Mouse (Mus musculus): Measurements from ENCODE around the gene Arcn1. TPM values are rescaled to one million over a fixed set of nuclear protein-coding genes. Genes with fewer than 3 reads are reported as not detected.
A peak's percentile ranks its signal among the peaks of the same experiment; 100 is the strongest.

Arcn1 gene
- polyA plus RNA-seq, 2 experiments = 33.5 to 84.1 TPM

GRCm38 (mm10) chr9:44724223-44724622 is 43.4 kb downstream of the Arcn1 start:
- WGBS (ENCODE audit: insufficient replicate concordance) = 66% methylated on average over 6 of the region's 6 CpGs
- Histone ChIP-seq H3K9ac (replicated peaks) (no peak overlapping the region), H3K36me3 (replicated peaks; ENCODE audit: control insufficient read depth, insufficient read depth, low read depth) (no peaks in the 10 kb centered on the region), H3K4me1 (replicated peaks; ENCODE audit: control insufficient read depth in 2 of 2, insufficient read depth in 2 of 2, low read length in 1 of 2) (peaks cover 3 to 15% of the 10 kb centered on the region in 2 experiments), H3K4me3 (ENCODE audit: insufficient read depth in 1 of 2, low read depth in 2 of 2, low read length in 2 of 2) (no peak overlapping the region), H3K27me3 (ENCODE audit: control insufficient read depth, insufficient read depth, low read length) (no peaks in the 10 kb centered on the region), H3K4me2 (ENCODE audit: low read depth) (no peak overlapping the region), H3K9me3 (ENCODE audit: control insufficient read depth, low read length) (no peaks in the 10 kb centered on the region), H3K27ac (no peak overlapping the region)
- DNase-seq (ENCODE audit: low read depth in 3 of 3, low spot score in 3 of 3) = no peak
- no peak for ATAC-seq (ENCODE audit: insufficient read depth)
- no peak for TF ChIP-seq EP300 (IDR thresholded peaks at IDR 0.05; ENCODE audit: low read depth)
- TF ChIP-seq CTCF (IDR thresholded peaks at IDR 0.05; ENCODE audit: low read depth) = no peak

DNA sequence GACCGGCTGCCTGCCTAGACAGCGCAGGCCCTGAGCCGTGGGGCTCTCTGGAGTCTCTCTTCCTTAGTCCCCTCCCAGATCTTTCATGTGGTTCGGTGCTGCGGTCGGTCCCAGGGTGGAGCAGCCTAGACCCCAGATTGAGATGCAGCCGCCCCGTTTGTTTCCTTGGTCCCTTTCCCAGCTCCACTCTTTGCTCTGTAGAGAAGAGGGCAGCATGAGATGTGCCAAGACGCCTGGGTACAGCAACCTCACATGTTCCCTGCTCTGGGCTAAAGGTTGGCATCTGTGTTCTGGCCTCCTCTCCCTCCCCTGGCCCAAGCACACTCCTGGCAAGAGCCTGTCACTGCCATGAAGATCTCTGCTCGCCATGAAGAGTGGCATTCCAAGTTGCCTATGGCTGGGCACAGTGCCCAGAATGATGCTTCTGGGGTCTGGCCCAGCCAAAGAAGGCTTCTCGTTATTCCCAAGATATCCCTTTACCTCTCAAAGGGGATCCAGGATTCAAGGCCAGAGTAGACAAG is 44.1 kb downstream of the Arcn1 start:
- 49% methylated on average over 11 of the region's 11 CpGs for WGBS (ENCODE audit: insufficient replicate concordance)
- peaks cover 3 to 18% of the 10 kb centered on the region in 2 experiments for H3K4me1 ChIP-seq (replicated peaks; ENCODE audit: control insufficient read depth in 2 of 2, insufficient read depth in 2 of 2, low read length in 1 of 2)
- no peak overlapping the region for H3K27ac ChIP-seq

DNA sequence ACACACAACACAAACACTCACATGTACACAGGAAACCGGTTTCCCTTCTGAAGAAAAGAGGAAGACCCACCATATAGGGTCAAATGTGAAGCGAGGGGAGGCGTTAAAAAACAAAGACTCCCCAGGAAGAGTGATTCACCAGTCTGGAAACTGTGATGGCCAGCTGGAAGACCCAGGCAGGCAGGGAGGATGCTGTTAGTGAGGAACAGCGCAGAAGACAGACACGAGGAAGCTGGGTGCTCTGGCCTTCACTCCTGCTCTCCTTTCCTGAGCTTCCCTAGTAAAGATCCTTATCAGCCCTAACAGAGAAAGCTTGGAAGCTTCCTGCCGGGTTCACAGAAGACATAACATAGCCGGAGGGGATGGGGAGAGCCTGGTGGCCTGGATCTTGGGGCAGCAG is 44.6 kb downstream of the Arcn1 start:
- DNase-seq (ENCODE audit: low read depth in 3 of 3, low spot score in 3 of 3) = no peak
- TF ChIP-seq CTCF (IDR thresholded peaks at IDR 0.05; ENCODE audit: low read depth) (no peak), EP300 (IDR thresholded peaks at IDR 0.05; ENCODE audit: low read depth) (no peak)
- ATAC-seq (ENCODE audit: insufficient read depth) = no peak
- Histone ChIP-seq H3K4me1 (replicated peaks; ENCODE audit: control insufficient read depth in 2 of 2, insufficient read depth in 2 of 2, low read length in 1 of 2) (peaks cover 3 to 18% of the 10 kb centered on the region in 2 experiments), H3K27ac (no peak overlapping the region), H3K9ac (replicated peaks) (no peak overlapping the region), H3K36me3 (replicated peaks; ENCODE audit: control insufficient read depth, insufficient read depth, low read depth) (no peaks in the 10 kb centered on the region), H3K27me3 (ENCODE audit: control insufficient read depth, insufficient read depth, low read length) (no peaks in the 10 kb centered on the region), H3K9me3 (ENCODE audit: control insufficient read depth, low read length) (no peaks in the 10 kb centered on the region), H3K4me3 (ENCODE audit: insufficient read depth in 1 of 2, low read depth in 2 of 2, low read length in 2 of 2) (no peak overlapping the region), H3K4me2 (ENCODE audit: low read depth) (no peak overlapping the region)
- 19% methylated on average over 7 of the region's 7 CpGs for WGBS (ENCODE audit: insufficient replicate concordance)

More for the DNA sequence above, 44.1 kb downstream of the Arcn1 start:
- Histone ChIP-seq H3K9ac (replicated peaks) (no peak overlapping the region), H3K27me3 (ENCODE audit: control insufficient read depth, insufficient read depth, low read length) (no peaks in the 10 kb centered on the region), H3K4me3 (ENCODE audit: insufficient read depth in 1 of 2, low read depth in 2 of 2, low read length in 2 of 2) (no peak overlapping the region), H3K4me2 (ENCODE audit: low read depth) (no peak overlapping the region), H3K9me3 (ENCODE audit: control insufficient read depth, low read length) (no peaks in the 10 kb centered on the region), H3K36me3 (replicated peaks; ENCODE audit: control insufficient read depth, insufficient read depth, low read depth) (no peaks in the 10 kb centered on the region)
- DNase-seq (ENCODE audit: low read depth in 3 of 3, low spot score in 3 of 3) (no peak), ATAC-seq (ENCODE audit: insufficient read depth) (no peak)
- no peak for TF ChIP-seq EP300 (IDR thresholded peaks at IDR 0.05; ENCODE audit: low read depth)
- TF ChIP-seq CTCF (IDR thresholded peaks at IDR 0.05; ENCODE audit: low read depth) = no peak

DNA sequence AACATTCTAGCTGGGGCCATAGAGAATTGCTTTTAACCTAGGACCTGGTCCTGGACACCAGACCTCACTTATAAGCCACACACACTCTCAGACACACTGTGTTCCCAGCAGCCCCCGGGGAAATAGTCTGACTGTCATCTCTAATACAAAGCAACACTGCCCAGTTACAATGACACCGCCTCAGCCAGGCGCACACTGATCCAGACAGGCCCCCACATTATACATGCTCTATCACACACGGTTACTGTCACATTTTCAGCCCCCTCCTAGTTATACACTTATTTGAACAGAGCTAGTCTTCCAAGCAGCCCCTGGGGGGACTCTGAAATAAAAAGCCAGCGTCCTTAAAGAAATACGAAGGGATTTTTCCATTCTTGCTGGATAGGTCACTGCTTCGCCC is 45.1 kb downstream of the Arcn1 start:
- no peak overlapping the region for H3K27ac ChIP-seq
- ATAC-seq (ENCODE audit: insufficient read depth) (no peak), DNase-seq (ENCODE audit: low read depth in 3 of 3, low spot score in 3 of 3) (no peak)
- peaks cover 3 to 18% of the 10 kb centered on the region in 2 experiments for H3K4me1 ChIP-seq (replicated peaks; ENCODE audit: control insufficient read depth in 2 of 2, insufficient read depth in 2 of 2, low read length in 1 of 2)
- H3K4me3 ChIP-seq (ENCODE audit: insufficient read depth in 1 of 2, low read depth in 2 of 2, low read length in 2 of 2) = no peak overlapping the region
- H3K9me3 ChIP-seq (ENCODE audit: control insufficient read depth, low read length) = no peaks in the 10 kb centered on the region
- 55% methylated on average over 7 of the region's 7 CpGs for WGBS (ENCODE audit: insufficient replicate concordance)
- no peaks in the 10 kb centered on the region for H3K27me3 ChIP-seq (ENCODE audit: control insufficient read depth, insufficient read depth, low read length)
- H3K4me2 ChIP-seq (ENCODE audit: low read depth) = no peak overlapping the region
- H3K36me3 ChIP-seq (replicated peaks; ENCODE audit: control insufficient read depth, insufficient read depth, low read depth) = no peaks in the 10 kb centered on the region
- TF ChIP-seq EP300 (IDR thresholded peaks at IDR 0.05; ENCODE audit: low read depth) (no peak), CTCF (IDR thresholded peaks at IDR 0.05; ENCODE audit: low read depth) (no peak)
- no peak overlapping the region for H3K9ac ChIP-seq (replicated peaks)

- H3K4me2 ChIP-seq (ENCODE audit: low read depth) = peak overlapping the region; percentile 62; the same call in 1 of the 2 replicates
- no peak for DNase-seq (ENCODE audit: low read depth in 3 of 3, low spot score in 3 of 3)
These were observed 45.8 kb downstream of the Arcn1 start for GRCm38 (mm10) chr9:44721877-44722186.

More at GRCm38 (mm10) chr9:44721877-44722186, 45.8 kb downstream of the Arcn1 start:
- no peak for TF ChIP-seq EP300 (IDR thresholded peaks at IDR 0.05; ENCODE audit: low read depth)
- H3K4me1 ChIP-seq (replicated peaks; ENCODE audit: control insufficient read depth in 2 of 2, insufficient read depth in 2 of 2, low read length in 1 of 2) = peaks cover 3 to 22% of the 10 kb centered on the region in 2 experiments
- no peaks in the 10 kb centered on the region for H3K27me3 ChIP-seq (ENCODE audit: control insufficient read depth, insufficient read depth, low read length)
- no peak overlapping the region for H3K27ac ChIP-seq
- H3K9me3 ChIP-seq (ENCODE audit: control insufficient read depth, low read length) = no peaks in the 10 kb centered on the region
- WGBS (ENCODE audit: insufficient replicate concordance) = 63% methylated on average over 3 of the region's 3 CpGs
- no peak overlapping the region for H3K9ac ChIP-seq (replicated peaks)
- H3K4me3 ChIP-seq (ENCODE audit: insufficient read depth in 1 of 2, low read depth in 2 of 2, low read length in 2 of 2) = no peak overlapping the region
- H3K36me3 ChIP-seq (replicated peaks; ENCODE audit: control insufficient read depth, insufficient read depth, low read depth) = no peaks in the 10 kb centered on the region
- ATAC-seq (ENCODE audit: insufficient read depth) = 0 out of 2 replicates have a peak, but pooled peaks have one; percentile 2

All from liver, embryonic 14.5 days (tissue).